Mouse (Mus musculus) olfactory bulb, adult 2 months (tissue): ENCODE data around the gene Gapvd1. TPM values are rescaled to one million over a fixed set of nuclear protein-coding genes. Genes with fewer than 3 reads are reported as not detected.

ENCODE experiments used
- H3K27ac ChIP-seq: fragments of 200-500 bp; 2 replicates; pipeline ENCODE4 v1.5.1; 2012; ENCODE audit warnings: low read depth, low read length; ENCODE audit not compliant: insufficient read depth
- H3K4me1 ChIP-seq: fragments of 200-500 bp; 2 replicates; pipeline ENCODE4 v1.6.1; 2012; ENCODE audit warnings: low read length; ENCODE audit not compliant: control insufficient read depth, insufficient read depth
- H3K4me3 ChIP-seq: fragments of 200-500 bp; 2 replicates; pipeline ENCODE4 v1.5.1; 2012; ENCODE audit warnings: mild to moderate bottlenecking, low read depth, low read length, moderate library complexity; ENCODE audit not compliant: insufficient read depth
- CTCF ChIP-seq: fragments of 200-500 bp; IDR thresholded peaks from 2 replicates; pipeline ENCODE4 v1.5.1; 2012; ENCODE audit warnings: low read depth, mild to moderate bottlenecking, low read length, moderate library complexity; ENCODE audit not compliant: insufficient read depth
- POLR2A ChIP-seq: fragments of 200-500 bp; IDR thresholded peaks from 2 replicates; pipeline ENCODE4 v1.6.1; 2012; ENCODE audit warnings: mild to moderate bottlenecking, low read depth, low read length, moderate library complexity; ENCODE audit not compliant: insufficient read depth
- WGBS: fragments of 180-500 bp; shearing (Covaris S2); methylation state at CpG from one replicate; pipeline ENCODE4 v1.1.7; 2018; 5-methylcytosine and 5-hydroxymethylcytosine counted together
- polyA plus RNA-seq: library from polyadenylated mRNA; stranded (reverse); fragments of >200 nt; gene quantifications from 2 replicates; pipeline ENCODE4 v1.2.4, GENCODE M21; 2012; ENCODE audit warnings: low replicate concordance; ENCODE audit not compliant: missing spikeins, insufficient read depth, insufficient read length

The Gapvd1 gene
- not detected in 2 replicates for polyA plus RNA-seq

- no peak for TF ChIP-seq CTCF
- no peak for TF ChIP-seq POLR2A
- Histone ChIP-seq H3K27ac (peak within 1 kb of the TSS; percentile 47; the same call in 1 of the 2 replicates), H3K4me1 (peaks cover 6% of the 10 kb centered on the region), H3K4me3 (peak within 1 kb of the TSS; percentile 70)
- WGBS = 1% methylated on average over 14 of the region's 14 CpGs
These were observed at the start of gene Gapvd1 for GRCm38 (mm10) chr2:34754551-34755358. Gene Gapvd1 (minus strand): TSS chr2:34755232.

GRCm38 (mm10) chr2:34804815-34805214, 49.8 kb upstream of the Gapvd1 start:
- Histone ChIP-seq H3K4me1 (peaks cover 12% of the 10 kb centered on the region), H3K27ac (no peak overlapping the region), H3K4me3 (no peak overlapping the region)
- no peak for TF ChIP-seq CTCF
- no peak for TF ChIP-seq POLR2A
- WGBS = 19% methylated on average over 1 of the region's 1 CpGs

GRCm38 (mm10) chr2:34804172-34804571, 49.1 kb upstream of the Gapvd1 start:
- no peak for TF ChIP-seq POLR2A
- TF ChIP-seq CTCF = no peak
- Histone ChIP-seq H3K4me1 (peaks cover 12% of the 10 kb centered on the region), H3K4me3 (no peak overlapping the region), H3K27ac (no peak overlapping the region)
- 98% methylated on average over 2 of the region's 2 CpGs for WGBS

- TF ChIP-seq POLR2A (no peak), CTCF (no peak)
- Histone ChIP-seq H3K4me3 (no peak overlapping the region), H3K27ac (no peak overlapping the region), H3K4me1 (peaks cover 12% of the 10 kb centered on the region)
- WGBS = 47% methylated on average over 3 of the region's 3 CpGs
These were observed 48.7 kb upstream of the Gapvd1 start for GRCm38 (mm10) chr2:34803746-34804145.

GRCm38 (mm10) chr2:34802565-34803245, 47.7 kb upstream of the Gapvd1 start:
- Histone ChIP-seq H3K4me1 (peaks cover 12% of the 10 kb centered on the region), H3K4me3 (peak overlapping the region; percentile 71), H3K27ac (peak overlapping the region; percentile 84)
- WGBS = under 1% methylated on average over 32 of the region's 32 CpGs
- TF ChIP-seq POLR2A = 0 out of 2 replicates have a peak, but pooled peaks have one; percentile 3

- TF ChIP-seq POLR2A (peak; percentile 85), CTCF (no peak)
- peak overlapping the region; percentile 84 for H3K27ac ChIP-seq
- 5% methylated on average over 39 of the region's 39 CpGs for WGBS
- peaks cover 12% of the 10 kb centered on the region for H3K4me1 ChIP-seq
- peak overlapping the region; percentile 71 for H3K4me3 ChIP-seq
These were observed 46.8 kb upstream of the Gapvd1 start for GRCm38 (mm10) chr2:34801516-34802482.

- Histone ChIP-seq H3K4me1 (peaks cover 8% of the 10 kb centered on the region), H3K4me3 (no peak overlapping the region), H3K27ac (no peak overlapping the region)
- 83% methylated on average over 7 of the region's 7 CpGs for WGBS
- TF ChIP-seq CTCF (no peak), POLR2A (no peak)
These were observed 45.3 kb upstream of the Gapvd1 start for GRCm38 (mm10) chr2:34800371-34800770.
